Mouse (Mus musculus): ENCODE data around the gene Gnpda2. TPM values are rescaled to one million over a fixed set of nuclear protein-coding genes. Genes with fewer than 3 reads are reported as not detected.

The Gnpda2 gene
- polyA plus RNA-seq (2015; fragmentation: Nextera tagmentation; extraction: Ambion mirVana), result 31.5 and 37.0 TPM in 2 replicates

DNA sequence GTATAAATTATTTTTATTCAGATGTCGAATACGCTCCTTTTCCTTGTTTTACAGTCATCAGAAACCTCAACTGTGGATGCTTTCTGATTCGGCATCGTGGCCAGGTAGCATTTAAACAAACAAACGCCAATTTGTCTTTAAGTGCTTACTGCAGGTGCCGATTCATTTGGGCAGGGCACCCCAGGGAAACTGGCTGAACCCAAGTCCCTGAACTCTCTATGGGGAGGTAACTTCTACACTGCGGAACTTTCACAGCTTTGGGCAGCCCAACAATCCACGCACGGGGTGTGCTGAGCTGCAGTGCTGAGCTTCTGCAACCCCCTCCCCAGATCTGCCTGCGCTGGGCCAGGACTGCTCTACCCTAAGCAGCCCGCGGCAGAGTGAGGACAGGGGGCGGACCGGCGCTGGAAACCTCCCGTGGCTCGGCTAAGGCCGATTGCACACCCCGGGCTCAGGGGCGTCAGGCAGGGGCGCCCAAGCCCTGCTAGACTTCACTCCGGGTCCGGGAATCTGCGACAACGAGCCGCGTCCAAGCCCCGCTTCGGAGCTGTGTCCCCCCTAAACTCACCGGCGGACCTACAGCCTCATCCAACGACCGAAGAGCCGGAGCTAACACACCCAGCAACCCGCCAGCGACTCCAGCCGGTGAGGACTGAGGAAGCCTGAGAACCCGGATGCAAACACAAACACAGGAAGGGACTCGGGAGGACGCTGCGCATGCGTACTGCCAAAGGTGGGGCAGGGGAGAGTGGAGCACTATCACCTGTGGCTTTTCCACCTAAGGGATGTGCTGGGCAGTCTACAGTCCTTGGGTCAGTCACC lies at the start of gene Gnpda2:
Gene Gnpda2 (minus strand): TSS at position 701 of the 822 bp plus-strand sequence.
- H3K4me3 ChIP-seq, result peak within 1 kb of the TSS; percentile 76
- H3K4me2 ChIP-seq, result peak within 1 kb of the TSS; percentile 83
- ATAC-seq (ENCODE audit: low read depth), result peak; percentile 98
- peak within 1 kb of the TSS; percentile 92 for H3K9ac ChIP-seq
- peaks cover 10% of the 10 kb centered on the region for H3K36me3 ChIP-seq
- H3K27me3 ChIP-seq, result no peaks in the 10 kb centered on the region
- H3K27ac ChIP-seq (replicated peaks), result peak within 1 kb of the TSS; percentile 91
- 4% methylated on average over 42 of the region's 42 CpGs for WGBS
- H3K4me1 ChIP-seq (replicated peaks), result peaks cover 8% of the 10 kb centered on the region
- no peaks in the 10 kb centered on the region for H3K9me3 ChIP-seq

DNA sequence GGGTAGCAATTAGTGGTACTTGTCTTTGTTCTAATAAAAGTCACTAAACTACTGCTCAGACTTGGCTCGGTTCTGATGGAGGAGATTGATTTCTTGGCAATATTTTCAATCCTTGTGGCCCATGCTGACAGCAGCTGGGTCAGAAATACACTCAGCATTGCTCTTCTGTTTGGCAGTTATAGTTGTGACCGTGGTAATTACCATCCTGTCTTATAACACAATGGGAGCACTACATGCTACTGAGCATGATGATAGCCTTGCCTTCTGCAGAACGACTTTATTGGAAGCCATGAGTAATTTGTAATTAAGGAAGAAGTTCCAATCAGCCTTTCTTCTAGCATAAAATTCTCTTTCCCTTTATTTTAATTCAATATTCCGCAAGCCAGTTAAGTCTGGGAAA lies 42.6 kb upstream of the Gnpda2 start:
- 54% methylated on average over 4 of the region's 4 CpGs for WGBS
- H3K27me3 ChIP-seq, result no peaks in the 10 kb centered on the region
- no peak overlapping the region for H3K9ac ChIP-seq
- H3K36me3 ChIP-seq, result no peaks in the 10 kb centered on the region
- no peak overlapping the region for H3K4me3 ChIP-seq
- H3K4me2 ChIP-seq, result no peak overlapping the region
- no peaks in the 10 kb centered on the region for H3K9me3 ChIP-seq
- ATAC-seq (ENCODE audit: low read depth), result no peak
- H3K4me1 ChIP-seq (replicated peaks), result no peaks in the 10 kb centered on the region
- no peak overlapping the region for H3K27ac ChIP-seq (replicated peaks)

DNA sequence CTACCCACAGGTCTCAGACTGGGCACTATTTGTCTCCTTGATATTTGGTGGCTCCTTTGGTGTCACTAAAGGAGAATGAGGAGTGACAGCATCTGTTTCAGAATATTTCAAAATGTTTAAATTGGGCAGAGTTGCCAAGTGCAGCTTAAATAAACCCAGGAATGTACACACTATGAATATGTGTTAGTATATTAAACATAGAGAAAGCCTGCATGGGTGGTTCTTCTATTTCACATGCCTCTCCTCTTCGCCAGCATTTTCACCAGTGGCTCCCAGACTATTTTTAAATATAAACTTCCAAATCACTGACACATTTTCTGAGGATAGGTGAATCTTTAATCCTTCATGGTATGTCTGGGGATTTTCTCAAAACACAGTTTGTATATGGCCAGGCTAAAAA lies 28.8 kb upstream of the Gnpda2 start:
- WGBS, result 81% methylated on average over 1 of the region's 1 CpGs
- no peak overlapping the region for H3K4me2 ChIP-seq
- H3K27ac ChIP-seq (replicated peaks), result no peak overlapping the region
- H3K4me1 ChIP-seq (replicated peaks), result no peaks in the 10 kb centered on the region
- no peaks in the 10 kb centered on the region for H3K36me3 ChIP-seq
- no peak overlapping the region for H3K9ac ChIP-seq
- ATAC-seq (ENCODE audit: low read depth), result no peak
- no peaks in the 10 kb centered on the region for H3K9me3 ChIP-seq
- H3K4me3 ChIP-seq, result no peak overlapping the region
- H3K27me3 ChIP-seq, result no peaks in the 10 kb centered on the region

DNA sequence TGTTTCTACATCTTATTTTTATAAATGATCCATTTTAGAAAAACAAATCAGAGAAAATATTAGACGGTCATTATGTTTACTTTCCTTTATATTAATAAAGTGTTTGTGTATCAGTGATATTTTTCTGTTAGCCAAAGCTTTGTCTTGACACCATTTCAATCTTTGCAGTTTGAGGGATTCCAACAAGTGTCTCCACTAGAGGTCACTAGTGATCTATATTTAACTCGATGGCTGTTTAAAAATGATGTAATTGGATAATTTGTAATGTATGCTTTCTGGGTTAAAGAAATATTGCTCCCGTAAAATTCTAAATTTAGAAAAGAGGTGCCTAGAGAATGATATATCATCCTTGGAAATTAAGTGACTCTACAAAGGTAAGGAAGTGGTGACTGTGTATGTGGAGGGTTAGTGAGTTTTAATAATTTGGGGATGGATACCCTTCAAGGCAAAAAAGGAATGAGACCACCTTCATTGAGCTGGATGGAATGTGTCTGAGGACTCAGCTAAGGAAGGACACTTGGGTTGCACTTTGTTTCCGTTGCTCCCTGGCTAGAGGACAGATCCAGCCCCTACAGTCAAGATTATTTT lies 21.2 kb upstream of the Gnpda2 start:
- ATAC-seq (ENCODE audit: low read depth), result no peak
- Histone ChIP-seq H3K9me3 (no peaks in the 10 kb centered on the region), H3K27me3 (no peaks in the 10 kb centered on the region), H3K4me3 (no peak overlapping the region), H3K4me2 (no peak overlapping the region), H3K4me1 (replicated peaks) (no peaks in the 10 kb centered on the region), H3K9ac (no peak overlapping the region), H3K36me3 (no peaks in the 10 kb centered on the region), H3K27ac (replicated peaks) (no peak overlapping the region)
- WGBS, result 35% methylated on average over 4 of the region's 4 CpGs

DNA sequence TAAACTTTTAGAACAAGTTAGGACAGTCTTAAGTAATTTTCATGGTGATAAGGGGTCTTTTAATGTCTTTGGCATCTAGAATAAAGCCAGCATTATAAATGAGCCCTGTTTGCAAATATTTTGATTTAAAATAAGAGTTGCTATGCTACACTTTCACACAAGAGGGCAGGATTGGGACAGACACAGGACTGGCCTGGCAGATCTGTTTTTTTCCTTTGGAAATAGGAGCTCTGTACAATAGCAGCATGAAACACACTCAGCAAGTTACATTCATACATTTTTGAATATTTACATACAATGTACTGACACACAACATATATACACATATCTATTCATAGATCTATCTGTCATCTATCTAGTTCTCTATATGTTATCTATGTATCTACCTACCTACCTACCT lies 8.9 kb upstream of the Gnpda2 start:
- Histone ChIP-seq H3K4me1 (replicated peaks) (no peaks in the 10 kb centered on the region), H3K9me3 (no peaks in the 10 kb centered on the region), H3K9ac (no peak overlapping the region), H3K27me3 (no peaks in the 10 kb centered on the region), H3K4me3 (no peak overlapping the region), H3K4me2 (no peak overlapping the region), H3K27ac (replicated peaks) (no peak overlapping the region), H3K36me3 (no peaks in the 10 kb centered on the region)
- no peak for ATAC-seq (ENCODE audit: low read depth)

DNA sequence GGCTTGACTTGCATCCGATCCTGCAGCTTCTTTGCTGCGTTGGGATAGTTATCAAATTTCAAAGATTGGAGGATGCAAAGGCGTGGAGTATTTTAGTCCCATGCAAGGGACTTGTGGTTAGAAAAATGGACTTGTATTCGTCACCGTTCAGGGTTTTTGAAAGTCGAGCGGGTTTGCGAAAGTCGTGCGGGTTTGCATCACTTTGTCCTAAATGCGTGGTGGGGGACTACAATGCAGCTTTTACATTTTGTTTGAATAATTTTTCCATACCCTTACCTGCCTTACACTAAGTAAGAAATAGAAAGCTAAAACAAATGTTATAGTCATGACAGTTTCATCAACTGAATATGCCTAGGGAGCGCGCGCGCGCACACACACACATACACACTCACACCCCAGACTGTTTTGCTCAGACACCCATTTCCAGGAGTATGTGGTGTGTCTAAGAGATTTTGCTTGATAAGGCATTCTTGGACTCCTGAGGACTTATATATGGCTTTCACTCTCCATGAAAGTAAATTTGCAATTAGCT lies 34.7 kb downstream of the Gnpda2 start:
- peak; percentile 28; the same call in 1 of the 2 replicates for ATAC-seq (ENCODE audit: low read depth)
- WGBS, result 8% methylated on average over 16 of the region's 16 CpGs
- Histone ChIP-seq H3K9ac (peak overlapping the region; percentile 91), H3K27me3 (no peaks in the 10 kb centered on the region), H3K27ac (replicated peaks) (peak overlapping the region; percentile 96), H3K4me1 (replicated peaks) (peaks cover 10% of the 10 kb centered on the region), H3K9me3 (no peaks in the 10 kb centered on the region), H3K4me2 (peak overlapping the region; percentile 70), H3K36me3 (peaks cover 20% of the 10 kb centered on the region), H3K4me3 (peak overlapping the region; percentile 86)

DNA sequence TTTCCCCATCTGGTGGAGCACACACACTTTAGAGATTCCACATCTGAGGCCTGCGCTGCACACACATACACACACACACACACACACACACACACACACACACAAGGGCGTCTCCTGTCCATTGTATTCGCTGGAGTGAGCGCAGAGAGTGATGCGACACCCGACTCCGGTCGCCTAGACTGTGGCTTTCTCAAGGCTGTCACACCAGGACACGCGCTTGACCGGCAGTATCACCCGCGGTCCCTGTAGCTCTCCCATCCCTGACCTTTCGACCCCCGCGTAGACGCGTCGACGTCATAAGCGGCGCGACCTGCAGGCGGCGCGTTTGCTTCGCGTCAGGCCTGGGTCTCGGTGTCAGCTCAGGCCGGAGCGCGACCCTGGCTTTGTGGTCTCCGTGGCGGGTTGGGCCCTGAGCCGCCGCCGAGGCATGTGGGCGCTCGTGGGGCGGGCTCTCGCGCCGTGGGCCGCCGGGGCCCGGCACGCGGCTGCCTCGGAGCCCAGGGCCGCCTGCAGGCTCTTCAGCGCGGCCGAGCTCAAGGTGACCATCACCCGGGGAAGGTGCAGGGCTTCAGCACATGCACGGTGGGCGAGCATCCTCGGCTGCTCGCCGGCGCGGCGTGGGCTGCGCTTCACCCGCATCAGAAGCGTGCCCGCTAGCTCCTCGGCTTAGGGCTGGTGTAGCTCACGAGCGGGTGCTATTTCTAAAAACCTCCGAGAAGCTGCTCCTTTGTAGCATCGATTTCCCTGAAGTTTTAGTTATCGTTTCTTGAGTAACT lies 35.3 kb downstream of the Gnpda2 start, which contains the start of gene Guf1:
Gene Guf1 (plus strand): TSS at position 296 of the 776 bp plus-strand sequence.
- Histone ChIP-seq H3K27me3 (no peaks in the 10 kb centered on the region), H3K27ac (replicated peaks) (peak within 1 kb of the TSS; percentile 96), H3K4me3 (peak within 1 kb of the TSS; percentile 86), H3K4me1 (replicated peaks) (peaks cover 10% of the 10 kb centered on the region), H3K9ac (peak within 1 kb of the TSS; percentile 91), H3K9me3 (no peaks in the 10 kb centered on the region), H3K36me3 (peaks cover 16% of the 10 kb centered on the region), H3K4me2 (peak within 1 kb of the TSS; percentile 70)
- peak; percentile 94 for ATAC-seq (ENCODE audit: low read depth)
- WGBS, result 1% methylated on average over 70 of the region's 72 CpGs

- Histone ChIP-seq H3K4me2 (no peak within 1 kb of the TSS), H3K9me3 (no peaks in the 10 kb centered on the region), H3K36me3 (no peaks in the 10 kb centered on the region), H3K4me3 (no peak within 1 kb of the TSS), H3K4me1 (replicated peaks) (no peaks in the 10 kb centered on the region), H3K9ac (no peak within 1 kb of the TSS), H3K27ac (replicated peaks) (no peak within 1 kb of the TSS), H3K27me3 (no peaks in the 10 kb centered on the region)
- WGBS, result 72% methylated on average over 4 of the region's 4 CpGs
- no peak for ATAC-seq (ENCODE audit: low read depth)
These were observed 49.7 kb downstream of the Gnpda2 start, which contains the start of gene Yipf7 for GRCm38 (mm10) chr5:69542489-69542888. TSS of gene Yipf7 (minus strand) at chr5:69542648.

GRCm38 (mm10) chr5:69541680-69542079 lies 50.5 kb downstream of the Gnpda2 start:
- Histone ChIP-seq H3K4me3 (no peak overlapping the region), H3K27me3 (no peaks in the 10 kb centered on the region), H3K9me3 (no peaks in the 10 kb centered on the region), H3K27ac (replicated peaks) (no peak overlapping the region), H3K4me2 (no peak overlapping the region), H3K36me3 (no peaks in the 10 kb centered on the region), H3K9ac (no peak overlapping the region), H3K4me1 (replicated peaks) (no peaks in the 10 kb centered on the region)
- ATAC-seq (ENCODE audit: low read depth), result no peak
- WGBS, result 88% methylated on average over 1 of the region's 1 CpGs

- Histone ChIP-seq H3K4me1 (replicated peaks) (no peaks in the 10 kb centered on the region), H3K4me3 (no peak overlapping the region), H3K4me2 (no peak overlapping the region), H3K27me3 (no peaks in the 10 kb centered on the region), H3K9ac (no peak overlapping the region), H3K27ac (replicated peaks) (no peak overlapping the region), H3K9me3 (no peaks in the 10 kb centered on the region), H3K36me3 (no peaks in the 10 kb centered on the region)
- no peak for ATAC-seq (ENCODE audit: low read depth)
These were observed 68.2 kb downstream of the Gnpda2 start for GRCm38 (mm10) chr5:69523944-69524343.

Data from neural tube, embryonic 13.5 days (tissue).